ENCODE assay signal across 16 mouse cellular contexts in genomic region chr19:59629161-59629445, GRCm38 (mm10).
DNase-seq lines count a peak whose midpoint lies in the region; ATAC-seq and TF ChIP-seq lines count a peak whose summit lies in the region.
"Had no signal": no experiment of that assay in that cellular context is flagged by ENCODE, and none has a peak within 500 bp of the region (broad histone marks: within the 10 kb centered on the region; RNA-seq: fewer than 3 reads in every experiment).

No protein-coding gene starts in this region.

- ATAC-seq in forebrain, embryonic 15.5 days (replicated peaks) = 0 out of 2 replicates have a peak, but pooled peaks have one; percentile 16
- no peak; the same call in 1 of the 2 replicates for ATAC-seq in forebrain, postnatal 0 days
- 0 out of 2 replicates have a peak, but pooled peaks have one; percentile 16 for ATAC-seq in kidney, embryonic 16.5 days (ENCODE audit: low FRiP score, low TSS enrichment)
- 0 out of 2 replicates have a peak, but pooled peaks have one; percentile 29 for ATAC-seq in hindbrain, postnatal 0 days
- ATAC-seq: activated CD4-positive, CD25-positive, alpha-beta regulatory T cell, adult 4 months; forebrain, embryonic 13.5 days; intestine, embryonic 15.5 days; Patski had no signal

- 44% methylated on average over 2 of the region's 2 CpGs for WGBS in forebrain, embryonic 15.5 days
- WGBS in forebrain, postnatal 0 days = 59% methylated on average over 2 of the region's 2 CpGs
- WGBS in kidney, embryonic 16.5 days = 59% methylated on average over 2 of the region's 2 CpGs
- 56% methylated on average over 2 of the region's 2 CpGs for WGBS in hindbrain, postnatal 0 days

- H3K27me3 ChIP-seq in forebrain, embryonic 15.5 days = no peaks in the 10 kb centered on the region
- no peaks in the 10 kb centered on the region for H3K27me3 ChIP-seq in forebrain, postnatal 0 days (ENCODE audit: insufficient read depth, low read length)
- H3K27me3 ChIP-seq in kidney, embryonic 16.5 days (ENCODE audit: insufficient read depth, low read length) = no peaks in the 10 kb centered on the region
- H3K27me3 ChIP-seq in hindbrain, postnatal 0 days (ENCODE audit: insufficient read depth, low read length) = no peaks in the 10 kb centered on the region
- H3K27me3 ChIP-seq: intestine, embryonic 15.5 days; liver, embryonic 13.5 days; lung, embryonic 15.5 days had no signal

- peaks cover 20% of the 10 kb centered on the region for H3K4me1 ChIP-seq in forebrain, embryonic 15.5 days
- no peaks in the 10 kb centered on the region; the same call in 1 of the 2 replicates for H3K4me1 ChIP-seq in forebrain, postnatal 0 days (ENCODE audit: insufficient read depth)
- peaks cover 45% of the 10 kb centered on the region for H3K4me1 ChIP-seq in kidney, embryonic 16.5 days (ENCODE audit: insufficient read depth, low read length)
- no peaks in the 10 kb centered on the region for H3K4me1 ChIP-seq in hindbrain, postnatal 0 days (ENCODE audit: insufficient read depth, low read length)
- H3K4me1 ChIP-seq: intestine, embryonic 15.5 days; liver, embryonic 13.5 days; lung, embryonic 15.5 days had no signal

- H3K9ac ChIP-seq in forebrain, embryonic 15.5 days (replicated peaks) = no peak overlapping the region
- H3K9ac ChIP-seq in forebrain, postnatal 0 days = no peak overlapping the region
- H3K9ac ChIP-seq in kidney, embryonic 16.5 days (replicated peaks; ENCODE audit: low read length) = no peak overlapping the region
- H3K9ac ChIP-seq in hindbrain, postnatal 0 days (replicated peaks; ENCODE audit: low read length) = no peak overlapping the region
- H3K9ac ChIP-seq: forebrain, embryonic 13.5 days; intestine, embryonic 15.5 days; liver, embryonic 13.5 days; lung, embryonic 15.5 days had no signal

- no peak overlapping the region for H3K4me2 ChIP-seq in forebrain, embryonic 15.5 days (replicated peaks)
- no peak overlapping the region for H3K4me2 ChIP-seq in forebrain, postnatal 0 days (ENCODE audit: low read depth)
- no peak overlapping the region for H3K4me2 ChIP-seq in kidney, embryonic 16.5 days (replicated peaks; ENCODE audit: low read depth, low read length)
- H3K4me2 ChIP-seq in hindbrain, postnatal 0 days (ENCODE audit: low read depth, low read length) = no peak overlapping the region
- H3K4me2 ChIP-seq: heart, embryonic 11.5 days; intestine, embryonic 15.5 days; liver, embryonic 13.5 days; lung, embryonic 15.5 days had no signal

- no peak for DNase-seq in forebrain, postnatal 0 days
- no peak for DNase-seq in kidney, postnatal 4 days
- DNase-seq in hindbrain, postnatal 0 days (ENCODE audit: low spot score) = no peak
- peak; percentile 14 to 37 for DNase-seq in kidney, postnatal 36 days
- DNase-seq in gastrocnemius, adult 8-10 months (ENCODE audit: low spot score in 2 of 2) = no peak
- DNase-seq: liver, embryonic 13.5 days had no signal

- H3K4me3 ChIP-seq in forebrain, embryonic 15.5 days = no peak overlapping the region
- H3K4me3 ChIP-seq in forebrain, postnatal 0 days (ENCODE audit: low read depth, low read length) = no peak overlapping the region
- no peak overlapping the region for H3K4me3 ChIP-seq in kidney, embryonic 16.5 days (ENCODE audit: low read length)
- no peak overlapping the region for H3K4me3 ChIP-seq in hindbrain, postnatal 0 days (ENCODE audit: low read length)
- H3K4me3 ChIP-seq: forebrain, embryonic 13.5 days; intestine, embryonic 15.5 days; layer of hippocampus, adult 2 months; liver, embryonic 13.5 days; lung, embryonic 15.5 days had no signal

- H3K27ac ChIP-seq in forebrain, embryonic 15.5 days (replicated peaks) = no peak overlapping the region
- no peak overlapping the region for H3K27ac ChIP-seq in forebrain, postnatal 0 days (ENCODE audit: low read depth, low read length)
- H3K27ac ChIP-seq in kidney, embryonic 16.5 days (ENCODE audit: low read length) = peak overlapping the region; percentile 92; the same call in 1 of the 2 replicates
- H3K27ac ChIP-seq in hindbrain, postnatal 0 days = no peak overlapping the region
- H3K27ac ChIP-seq: forebrain, embryonic 13.5 days; intestine, embryonic 15.5 days; layer of hippocampus, adult 2 months; liver, embryonic 13.5 days; lung, embryonic 15.5 days; macrophage had no signal

- TF ChIP-seq CTCF in forebrain, postnatal 0 days (IDR thresholded peaks at IDR 0.05; ENCODE audit: low read depth) = no peak
- no peak for TF ChIP-seq CTCF in hindbrain, postnatal 0 days (IDR thresholded peaks at IDR 0.05; ENCODE audit: low read depth)

- H3K9me3 ChIP-seq in forebrain, embryonic 15.5 days = no peaks in the 10 kb centered on the region
- H3K9me3 ChIP-seq in forebrain, postnatal 0 days (ENCODE audit: low read length) = no peaks in the 10 kb centered on the region
- no peaks in the 10 kb centered on the region for H3K9me3 ChIP-seq in kidney, embryonic 16.5 days (ENCODE audit: low read length)
- H3K9me3 ChIP-seq in hindbrain, postnatal 0 days (ENCODE audit: low read length) = no peaks in the 10 kb centered on the region
- H3K9me3 ChIP-seq: forebrain, embryonic 13.5 days; intestine, embryonic 15.5 days; liver, embryonic 13.5 days; lung, embryonic 15.5 days had no signal

- no peaks in the 10 kb centered on the region for H3K36me3 ChIP-seq in forebrain, embryonic 15.5 days
- H3K36me3 ChIP-seq in forebrain, postnatal 0 days (ENCODE audit: insufficient read depth) = no peaks in the 10 kb centered on the region
- H3K36me3 ChIP-seq in kidney, embryonic 16.5 days (ENCODE audit: insufficient read depth, low read length) = no peaks in the 10 kb centered on the region
- no peaks in the 10 kb centered on the region for H3K36me3 ChIP-seq in hindbrain, postnatal 0 days (ENCODE audit: insufficient read depth, low read length)
- H3K36me3 ChIP-seq: intestine, embryonic 15.5 days; liver, embryonic 13.5 days; lung, embryonic 15.5 days had no signal

Comparison
In these comparisons a context has a peak if more than half of its experiments do, and no peak if none do; other contexts are left out.
1. DNase-seq: peak in kidney, postnatal 36 days (2 of 2); none in forebrain, postnatal 0 days (single experiment), kidney, postnatal 4 days (0 of 2), hindbrain, postnatal 0 days (single experiment) and gastrocnemius, adult 8-10 months (0 of 2).